Mouse (Mus musculus) cerebellum, postnatal 25 days (tissue): ENCODE results near the gene Rgs1.

ENCODE experiments used
- DNase-seq, 2 experiments: peaks; one replicate each; pipeline ENCODE4 v3.0.0; 2021; ENCODE audit warnings: mixed read lengths in 2 of 2

Gene Rgs1

DNA sequence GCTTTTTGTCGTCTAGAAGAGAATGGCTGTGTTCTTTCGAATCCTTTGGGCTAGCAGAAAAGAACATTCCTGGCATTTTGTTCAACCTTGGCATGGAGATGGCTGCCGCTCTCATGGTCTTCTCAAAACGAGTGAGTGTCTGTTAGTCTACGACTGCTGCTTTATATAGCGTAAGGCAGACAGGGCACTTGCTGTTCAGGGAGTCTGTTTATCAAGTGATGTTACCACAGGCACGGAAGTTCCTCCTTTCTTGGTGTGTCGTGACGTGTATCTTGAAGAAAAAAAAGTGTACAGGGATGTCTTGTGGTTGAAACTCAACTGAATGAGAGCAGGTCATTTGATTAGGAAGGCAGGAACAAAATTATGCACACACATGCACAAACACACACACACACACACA, at the start of gene Rgs1:
Gene Rgs1, minus strand, starts transcription at position 320 of the 400 bp plus-strand sequence.
- no peak for DNase-seq

DNA sequence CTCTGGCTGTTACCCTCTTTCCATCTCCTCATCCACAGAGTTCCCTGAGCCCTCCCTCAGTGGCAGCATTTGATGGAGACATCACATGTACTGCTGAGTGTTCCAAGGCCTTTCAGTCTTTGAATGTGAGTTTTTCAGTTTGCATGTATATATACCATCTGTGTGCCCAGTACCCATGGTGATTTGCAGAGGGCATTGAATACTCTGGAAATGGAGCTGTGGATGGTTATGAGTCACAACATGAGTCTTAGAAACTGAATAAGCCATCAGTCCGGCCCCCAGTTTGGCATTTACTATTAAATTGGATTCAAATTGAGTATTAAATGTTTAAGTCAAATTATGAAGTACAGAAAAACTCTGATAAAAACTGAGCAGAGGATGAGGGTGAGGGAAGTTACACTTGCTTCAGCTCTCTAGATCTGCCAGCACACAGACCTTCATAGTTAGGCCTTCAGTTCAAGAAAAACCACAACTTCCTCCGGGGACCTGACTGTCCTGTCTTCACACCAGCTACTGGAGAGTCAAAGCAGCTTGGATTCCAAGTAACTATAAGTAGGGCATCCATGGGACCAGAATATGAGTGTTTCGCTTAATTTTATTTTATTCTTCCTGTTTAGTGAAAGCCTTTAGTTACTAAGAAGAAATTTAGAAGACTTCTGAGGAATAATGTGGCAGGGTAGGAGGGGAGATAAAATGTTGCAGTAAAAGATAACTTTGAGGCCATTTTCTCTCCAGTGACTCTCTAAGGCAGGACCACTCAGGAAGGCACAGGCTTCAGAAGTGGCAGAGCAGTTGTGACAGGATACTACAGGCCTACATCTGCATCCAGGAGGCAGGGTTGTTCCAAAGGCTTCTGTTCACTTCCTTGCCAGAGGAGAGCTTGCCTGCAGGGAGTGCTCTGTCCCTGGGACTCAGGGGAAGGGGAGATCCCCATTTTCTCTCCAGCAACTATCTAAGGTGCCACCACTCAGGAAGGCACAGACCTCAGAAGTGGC, 34.3 kb upstream of the Rgs1 start:
- DNase-seq = no peak

DNA sequence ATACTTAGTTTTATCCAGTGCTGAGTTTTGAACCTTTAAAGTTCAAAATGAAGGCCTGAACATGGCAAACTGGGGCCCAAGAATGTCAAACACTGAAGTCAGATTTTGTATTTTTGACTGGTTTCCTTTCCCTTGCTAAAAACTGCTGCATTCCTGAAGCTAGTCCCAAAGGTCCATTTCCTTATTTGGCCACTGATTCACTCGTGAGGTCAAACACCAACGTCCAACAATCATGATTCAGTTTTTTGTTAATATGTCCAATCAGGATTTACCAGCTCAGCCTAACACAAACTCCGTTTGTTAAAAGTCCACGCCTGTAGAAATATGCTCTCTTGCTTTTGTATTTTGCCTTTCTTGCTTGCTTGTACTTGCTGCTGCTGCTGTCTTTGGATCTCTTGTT, 31.0 kb upstream of the Rgs1 start:
- no peak for DNase-seq

DNA sequence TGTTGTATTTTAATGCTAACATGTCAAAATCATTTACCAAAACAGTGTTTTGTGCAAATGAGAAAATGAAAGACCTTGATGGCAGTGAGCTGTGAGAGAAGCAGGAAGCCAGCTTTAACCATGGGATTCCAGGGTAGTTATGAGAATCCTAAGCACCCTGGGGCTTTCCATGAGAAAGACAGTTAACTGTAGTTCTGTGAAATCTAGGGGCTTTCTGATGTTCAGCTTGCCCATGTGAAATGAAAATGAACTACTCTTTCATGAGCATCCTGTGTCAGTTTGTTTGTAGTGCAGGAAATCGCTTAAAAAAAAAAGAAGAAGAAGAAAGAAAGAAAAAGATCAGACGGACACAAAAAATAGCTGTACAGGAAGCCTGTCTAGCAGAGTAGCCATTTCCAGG, 23.9 kb upstream of the Rgs1 start:
- no peak for DNase-seq

DNA sequence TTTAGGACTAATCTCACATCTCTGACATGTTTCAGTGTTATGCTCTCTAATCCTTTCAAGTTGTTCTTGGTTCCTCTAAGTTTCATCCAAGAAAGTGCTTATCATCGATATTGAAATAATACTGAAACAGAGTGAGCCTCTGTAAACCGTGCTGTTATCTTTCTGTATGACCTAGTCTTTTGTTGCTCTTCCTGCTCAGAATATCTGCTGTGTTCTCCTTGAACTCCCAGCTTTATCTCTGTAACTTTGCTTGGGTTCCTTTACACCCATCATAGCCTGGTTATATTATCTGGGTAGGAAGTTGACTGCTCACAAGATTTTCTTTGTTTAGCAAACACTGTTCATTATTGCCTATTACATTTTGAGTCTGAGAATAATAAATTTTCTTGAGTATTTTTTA, 20.1 kb upstream of the Rgs1 start:
- no peak for DNase-seq

DNA sequence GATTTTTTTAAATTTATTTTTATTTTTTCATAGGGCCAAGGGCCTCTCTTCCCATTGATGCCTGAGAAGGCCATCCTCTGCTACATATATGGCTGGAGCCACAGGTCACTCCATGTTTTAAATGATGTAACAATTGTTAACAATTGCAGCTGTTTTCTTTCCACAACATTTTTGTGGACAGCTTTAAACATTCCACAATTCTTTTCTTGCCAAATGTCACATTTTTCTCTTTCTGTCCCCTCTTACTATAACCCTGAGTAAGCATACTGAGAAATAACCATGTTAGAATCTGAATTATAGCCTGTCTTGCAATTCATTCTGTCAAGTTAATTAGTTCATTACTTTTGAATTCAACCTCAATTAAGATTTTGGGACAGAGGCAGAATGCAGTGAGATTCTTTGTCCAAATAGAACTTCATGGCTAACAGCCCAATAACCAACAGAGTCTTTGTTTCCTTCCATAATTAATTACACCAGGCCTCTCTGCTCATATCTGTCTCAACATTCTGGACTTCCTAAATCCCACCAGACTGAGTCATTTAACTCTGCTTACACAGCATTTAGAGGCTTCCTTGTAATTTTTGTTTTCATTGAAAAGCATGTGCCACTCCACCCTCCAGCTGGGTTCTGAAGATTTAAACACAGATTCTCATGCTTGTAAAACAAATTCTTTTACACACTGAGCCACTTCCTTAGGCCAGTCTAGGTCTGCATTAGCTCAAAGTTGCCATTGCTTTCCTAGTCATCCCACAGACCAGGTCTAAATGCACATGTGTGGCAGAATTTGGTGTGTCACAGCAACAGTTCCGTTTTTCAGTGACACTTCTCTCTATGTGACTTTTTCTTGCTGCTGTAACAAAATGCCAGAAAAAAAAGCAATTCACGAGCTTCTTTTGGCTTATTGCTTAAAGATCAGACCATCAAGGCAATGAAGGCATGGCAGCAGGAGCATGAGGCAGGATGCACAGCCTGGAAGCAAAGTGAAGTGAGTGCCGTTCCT, 18.7 kb upstream of the Rgs1 start:
- no peak for DNase-seq

DNA sequence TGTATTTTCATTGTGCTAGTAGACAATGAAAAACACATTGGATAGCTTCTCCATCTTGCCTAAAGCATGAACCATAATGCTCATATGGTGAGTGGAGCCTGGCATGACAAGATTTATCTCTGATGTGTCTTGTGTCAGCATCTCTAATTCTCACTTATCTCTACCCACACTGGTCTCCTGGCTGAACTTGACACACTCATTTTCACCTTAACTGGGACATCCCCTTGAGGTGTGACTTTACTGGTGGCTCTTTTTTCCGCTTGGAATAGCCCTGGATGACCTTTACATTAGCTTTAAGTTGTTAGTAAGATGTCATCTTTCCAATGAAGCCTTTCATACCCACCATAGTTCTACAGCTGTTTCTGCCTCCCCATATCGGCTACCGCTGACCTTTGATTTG, 15.0 kb upstream of the Rgs1 start:
- no peak for DNase-seq

DNA sequence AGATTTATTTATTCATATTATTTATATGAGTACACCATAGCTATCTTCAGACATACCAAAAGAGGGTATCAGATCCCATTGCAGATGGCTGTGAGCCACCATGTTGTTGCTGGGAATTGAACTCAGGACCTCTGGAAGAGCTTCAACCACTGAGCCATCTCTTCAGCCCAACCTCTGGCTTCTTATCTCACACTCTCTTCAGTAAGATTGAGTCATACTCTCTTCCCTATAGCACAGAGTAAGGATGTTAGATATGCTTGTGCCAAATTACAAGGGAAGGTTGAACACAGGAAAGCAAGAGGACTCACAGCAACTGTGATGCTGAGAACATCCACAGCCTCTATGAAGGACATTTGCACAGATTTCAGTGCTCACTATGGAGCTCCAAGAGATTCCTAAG, 13.0 kb upstream of the Rgs1 start:
- DNase-seq = no peak

DNA sequence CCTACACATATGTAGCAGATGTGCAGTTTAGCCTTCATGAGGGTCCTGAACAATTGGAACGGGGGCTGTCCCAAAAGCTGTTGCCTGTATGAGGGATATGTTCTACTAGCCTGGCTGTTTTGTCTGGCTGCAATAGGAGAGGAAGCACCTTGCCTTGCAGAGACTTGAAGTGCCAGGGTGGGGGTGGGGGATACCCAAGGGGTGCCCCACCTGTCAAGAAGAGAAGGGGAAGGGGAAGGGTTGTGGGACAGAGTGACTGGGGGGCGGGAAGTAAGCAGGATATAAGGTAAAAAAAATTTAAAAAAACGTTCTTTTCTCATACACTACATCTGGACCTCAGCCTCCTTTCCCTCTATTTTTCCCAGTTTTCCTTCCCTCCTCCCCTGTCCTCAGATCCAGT, 9.7 kb upstream of the Rgs1 start:
- no peak for DNase-seq

DNA sequence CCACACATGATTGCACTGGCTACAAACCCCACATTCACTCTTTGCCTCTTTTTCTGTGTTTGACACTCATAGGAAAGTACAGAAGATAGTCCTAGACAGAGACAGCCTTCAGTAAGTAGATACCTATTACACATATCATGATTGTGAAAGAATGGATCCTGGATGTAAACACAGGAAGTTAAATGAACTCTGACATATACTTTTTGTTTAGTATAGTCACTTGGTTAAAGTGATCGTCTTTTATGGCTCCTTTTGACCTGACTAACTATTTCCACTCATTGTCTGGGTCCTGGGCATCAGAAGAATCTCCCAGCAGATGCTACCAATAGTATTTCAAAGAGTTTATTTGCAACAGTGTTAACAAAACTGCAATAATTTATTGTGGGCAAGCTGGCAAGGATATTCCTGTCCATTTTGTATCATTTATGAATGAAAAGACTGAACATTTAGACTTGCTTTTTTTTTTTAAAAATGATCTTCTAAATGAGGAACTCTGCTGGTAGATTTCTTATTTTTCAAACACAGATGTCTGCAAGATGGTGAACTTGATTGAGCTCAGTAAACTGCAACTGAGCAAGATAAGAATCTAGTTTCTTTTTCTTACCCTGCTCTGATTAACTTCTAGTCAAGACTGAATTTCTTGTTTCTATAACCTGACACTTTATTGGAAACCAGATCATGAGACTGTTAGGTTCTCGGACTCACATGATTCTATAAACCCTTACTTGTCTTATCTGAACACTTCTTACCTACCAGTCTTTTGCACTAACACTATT, 7.7 kb upstream of the Rgs1 start:
- DNase-seq = no peak

DNA sequence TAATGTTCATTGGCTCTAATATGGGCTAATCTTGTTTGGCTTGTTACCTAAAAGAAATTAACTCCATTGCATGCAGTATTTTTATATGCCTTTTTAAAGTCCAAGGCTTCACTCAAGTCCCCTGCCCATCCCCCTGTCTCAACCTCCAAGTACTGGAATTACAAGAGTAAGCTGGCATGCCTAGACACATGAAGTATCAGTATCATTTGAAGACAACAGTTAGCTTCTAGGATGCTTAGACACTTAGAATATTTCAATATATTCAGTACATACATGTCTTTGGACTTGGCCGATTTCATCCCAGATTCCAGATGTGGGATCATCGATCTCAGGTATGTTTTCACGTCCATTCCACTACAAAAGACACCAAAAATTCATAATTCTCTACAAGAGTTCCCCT, 836 bp downstream of the Rgs1 start:
- no peak for DNase-seq

DNA sequence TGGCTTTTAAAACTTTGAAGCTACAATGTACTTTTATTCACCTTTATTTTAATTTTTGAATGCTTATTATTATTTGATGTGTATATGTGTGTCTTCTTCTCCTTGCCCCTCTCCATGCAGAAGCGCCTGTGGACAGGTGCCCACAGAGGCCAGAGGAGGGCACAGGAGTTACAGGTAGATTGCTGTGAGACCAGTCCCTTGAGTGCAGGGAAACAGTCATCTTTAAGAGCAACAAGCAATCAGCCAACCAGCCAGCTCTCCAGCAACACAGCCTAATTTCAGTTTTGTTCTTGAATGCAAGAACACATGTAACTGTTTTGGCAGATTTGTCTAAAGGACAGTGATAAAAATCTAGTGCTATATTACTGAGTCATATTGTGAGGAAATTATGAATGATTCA, 1.7 kb downstream of the Rgs1 start:
- no peak for DNase-seq

DNA sequence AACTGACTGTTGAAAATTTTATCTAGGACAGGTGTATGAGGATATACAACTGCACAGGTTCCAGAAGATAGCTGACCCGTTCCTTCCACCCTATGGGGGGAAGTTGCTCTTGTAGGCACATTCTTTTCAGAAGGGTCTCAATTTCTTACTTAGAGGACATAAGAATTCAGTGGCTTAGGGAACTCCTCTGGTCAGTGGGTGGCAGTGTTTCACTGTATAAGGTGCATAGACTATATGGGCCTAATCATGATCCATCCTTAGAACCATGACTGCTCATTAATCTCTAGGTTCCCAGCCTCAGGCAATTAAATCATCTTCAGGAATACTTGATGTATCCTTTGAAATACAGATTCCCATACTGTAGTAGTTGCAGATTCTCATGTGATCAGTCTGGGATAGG, 5.5 kb downstream of the Rgs1 start:
- DNase-seq = no peak

DNA sequence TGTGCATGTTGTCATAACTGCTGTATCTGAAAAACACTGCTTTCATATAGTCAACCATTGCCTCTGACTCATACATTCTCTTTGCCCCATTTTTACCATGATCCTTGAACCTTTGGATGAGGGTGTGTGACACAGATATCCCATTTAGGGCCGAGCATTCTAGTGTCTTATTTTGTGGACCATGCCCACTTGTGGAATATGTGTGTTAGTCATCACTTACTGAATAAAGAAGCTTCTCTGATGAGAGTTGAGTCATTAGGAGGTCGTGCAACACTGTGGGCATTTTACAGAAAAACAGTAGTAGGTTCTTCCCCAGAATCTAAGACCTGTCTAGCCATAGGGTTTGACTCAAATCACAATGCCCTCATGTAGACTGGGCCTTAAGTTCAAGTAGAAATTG, 9.8 kb downstream of the Rgs1 start:
- DNase-seq = no peak

DNA sequence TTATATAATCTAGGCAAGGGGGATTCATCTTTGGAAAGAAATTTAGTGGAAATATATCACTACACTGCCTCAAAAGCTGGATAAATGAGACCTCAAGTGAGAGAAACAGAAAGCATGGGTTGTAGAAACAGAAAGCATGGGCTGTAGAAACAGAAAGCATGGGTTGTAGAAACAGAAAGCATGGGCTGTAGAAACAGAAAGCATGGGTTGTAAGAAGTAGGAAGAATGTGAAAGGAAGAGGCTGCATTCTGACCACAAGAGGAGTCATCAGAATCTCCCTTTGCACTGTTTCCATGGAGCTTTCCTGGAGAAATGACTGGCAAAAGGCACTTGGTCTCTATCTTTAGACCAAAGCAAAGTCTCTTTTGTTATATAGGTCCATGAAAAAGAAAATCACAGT, 33.8 kb downstream of the Rgs1 start:
- no peak for DNase-seq

DNA sequence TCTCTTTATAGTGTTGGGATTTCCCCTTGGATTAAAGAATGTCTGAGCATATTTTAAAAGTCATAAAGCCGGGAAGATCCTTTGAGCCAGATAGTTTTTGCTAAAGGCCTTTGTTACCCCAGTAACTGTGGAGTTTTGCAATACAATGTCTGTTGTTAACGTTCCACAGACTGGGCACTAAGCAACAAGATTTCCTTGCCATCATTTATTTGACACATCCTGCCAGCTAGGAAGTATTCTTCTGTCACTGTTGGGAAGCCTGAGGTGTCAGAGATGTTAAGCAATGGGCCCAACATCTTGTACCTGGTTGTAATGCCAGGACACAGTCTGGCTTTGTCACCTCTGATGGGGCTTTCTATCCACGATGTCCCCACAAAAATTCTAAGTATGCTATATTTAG, 38.1 kb downstream of the Rgs1 start:
- no peak for DNase-seq

DNA sequence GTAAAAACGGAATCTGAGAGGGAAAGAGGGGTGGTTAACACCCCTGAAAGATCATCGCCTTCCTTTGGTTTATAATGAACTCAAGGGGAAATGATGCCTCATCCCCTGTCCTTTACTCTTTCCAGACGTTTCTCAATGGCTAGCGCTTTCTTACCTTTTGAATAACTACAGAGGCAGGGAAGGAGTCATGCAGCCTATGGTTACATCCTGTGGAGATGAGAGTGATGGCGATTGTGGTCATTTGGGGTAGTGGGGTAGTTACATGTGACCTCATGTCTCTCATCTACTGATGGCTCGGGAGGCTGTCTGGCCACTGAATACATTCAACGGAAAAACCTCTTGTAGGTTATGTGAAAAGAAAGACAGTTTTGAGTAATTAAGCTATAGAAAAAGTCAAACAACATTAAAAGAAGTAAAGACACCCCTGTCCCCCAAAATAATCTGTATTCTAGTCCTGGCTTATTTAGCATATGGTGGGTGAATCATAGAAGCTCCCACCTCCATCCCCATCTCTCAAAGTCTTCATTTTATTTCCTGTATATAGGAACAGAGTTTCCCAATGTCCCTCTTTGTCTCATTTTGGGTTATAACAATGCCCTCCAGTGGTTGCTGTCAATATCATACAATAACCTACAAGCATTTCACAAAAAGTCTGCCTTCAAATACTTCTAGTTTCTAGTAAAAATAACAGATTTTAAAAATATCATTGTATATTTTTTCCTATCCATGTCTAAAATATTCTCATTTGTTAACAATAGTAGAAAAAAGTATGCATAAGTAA, 42.6 kb downstream of the Rgs1 start:
- DNase-seq = no peak

DNA sequence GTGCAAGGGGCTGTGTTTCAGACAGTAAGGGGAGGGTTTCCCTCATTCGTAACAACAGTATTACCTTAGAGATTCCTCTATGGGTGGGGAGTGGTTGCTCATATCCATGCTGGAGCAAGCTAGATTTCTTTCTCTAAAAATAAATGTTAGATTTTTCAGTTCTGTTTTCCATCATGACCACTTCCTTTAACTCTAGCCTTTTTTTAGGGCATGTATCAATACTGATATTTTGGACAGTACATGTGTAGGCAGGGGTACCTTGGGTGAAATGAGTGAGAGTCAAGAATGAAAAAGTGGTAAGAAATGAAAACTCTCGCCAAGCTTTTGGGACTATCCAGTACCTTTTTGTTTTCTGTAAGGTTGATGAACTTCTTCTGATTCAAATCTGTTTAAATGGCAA, 44.3 kb downstream of the Rgs1 start:
- DNase-seq = no peak

DNA sequence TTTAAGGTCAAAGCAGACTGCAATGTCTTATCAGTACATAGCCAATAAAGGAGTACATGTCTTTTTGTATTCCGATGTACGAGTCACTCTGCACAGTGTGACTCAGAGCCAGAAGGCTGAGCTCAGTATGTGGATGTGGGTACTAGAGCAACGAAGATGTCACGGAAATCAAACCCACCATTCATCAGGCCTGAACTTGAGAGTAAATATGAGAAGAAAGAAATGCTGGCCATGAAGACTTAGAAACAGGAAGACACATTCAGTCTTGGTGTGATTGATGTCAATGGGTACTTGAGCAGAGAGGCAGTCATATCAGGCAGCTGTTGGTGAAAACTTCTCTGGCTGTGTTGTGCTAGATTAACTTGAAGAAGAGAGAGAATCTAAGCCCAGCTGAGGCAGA, 46.1 kb downstream of the Rgs1 start:
- no peak for DNase-seq

DNA sequence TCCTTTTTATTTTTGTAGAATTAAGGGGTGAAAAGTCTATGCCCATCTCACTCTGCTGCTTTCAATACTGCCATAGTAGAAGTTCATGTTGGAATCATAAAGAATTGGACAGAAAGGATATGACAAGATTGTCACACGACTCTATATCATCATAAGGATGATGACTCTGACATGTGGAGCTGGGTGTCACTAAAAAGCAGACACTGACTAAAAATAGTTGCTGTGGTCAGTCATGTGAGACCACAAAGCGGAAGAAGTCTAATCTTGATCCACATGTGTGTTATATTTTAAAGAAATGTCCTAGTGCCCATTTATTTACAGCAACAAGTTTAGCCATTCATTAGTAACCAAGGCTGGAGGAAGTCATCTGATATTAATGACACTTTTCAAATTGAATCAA, 48.5 kb downstream of the Rgs1 start:
- no peak for DNase-seq

DNA sequence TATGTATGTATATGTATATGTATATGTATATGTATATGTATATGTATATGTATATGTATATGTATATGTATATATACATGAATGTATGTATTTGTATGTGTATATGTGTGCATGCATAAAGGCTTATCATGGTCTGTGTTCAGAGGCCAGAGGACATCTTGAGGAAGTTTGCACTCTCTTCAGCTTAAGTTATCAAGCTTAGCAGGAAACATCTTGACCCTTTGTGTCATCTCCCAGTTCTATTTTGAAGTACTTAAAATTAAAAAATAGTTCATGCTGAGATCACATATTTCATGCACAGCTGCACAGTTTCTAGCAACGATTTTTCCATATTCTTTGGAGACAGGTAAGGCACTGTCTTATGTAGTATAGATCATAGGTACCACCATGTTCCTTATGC, 49.5 kb downstream of the Rgs1 start:
- no peak for DNase-seq

DNA sequence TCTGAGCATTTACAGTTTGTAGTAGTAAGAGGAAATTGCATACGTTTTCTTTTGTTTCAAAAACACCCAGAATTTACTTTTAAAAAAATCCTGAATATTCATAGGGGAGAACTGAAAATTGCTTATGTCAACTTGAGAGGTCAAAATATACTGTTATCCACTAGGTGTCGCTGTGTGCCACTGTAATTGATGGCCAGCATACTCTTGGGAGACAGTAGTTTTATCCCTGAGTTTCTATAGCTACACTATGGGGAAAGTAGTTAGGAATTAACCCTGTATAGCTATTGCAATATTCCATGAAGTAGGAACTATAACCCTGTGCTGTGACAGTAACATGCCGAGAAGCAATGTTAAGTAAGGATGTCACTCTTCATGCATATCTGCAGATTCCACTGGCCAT, 51.4 kb downstream of the Rgs1 start:
- peak; percentile 7 to 40 for DNase-seq
